Mouse (Mus musculus) regulatory T cell (primary cell): ENCODE measurements around the gene Cpvl.

Experiments
- in situ Hi-C: fragments of 300-600 bp; cut with MboI, MseI; formaldehyde crosslinking; loops from one replicate; pipeline ENCODE4 v1.15.1; 2025; ENCODE audit warnings: high pct_unique_total_duplicates

The Cpvl gene

GRCm38 (mm10) chr6:53978571-53978970 lies at the start of gene Cpvl:
Cpvl (minus strand) TSS chr6:53978671.
- in situ Hi-C loops = no loop called here

- in situ Hi-C loops = no loop called here
Measured at GRCm38 (mm10) chr6:54023846-54024245, 45.4 kb upstream of the Cpvl start.

- in situ Hi-C loops = no loop called here
Measured at GRCm38 (mm10) chr6:54021123-54021789, 42.8 kb upstream of the Cpvl start.

- in situ Hi-C loops = no loop called here
Measured at GRCm38 (mm10) chr6:54018861-54019260, 40.4 kb upstream of the Cpvl start.

GRCm38 (mm10) chr6:54018038-54018437 lies 39.6 kb upstream of the Cpvl start:
- in situ Hi-C loops = no loop called here

GRCm38 (mm10) chr6:54012163-54012562 lies 33.7 kb upstream of the Cpvl start:
- in situ Hi-C loops = no loop called here

GRCm38 (mm10) chr6:54010362-54010761 lies 31.9 kb upstream of the Cpvl start:
- in situ Hi-C loops = no loop called here

GRCm38 (mm10) chr6:54009293-54009692 lies 30.8 kb upstream of the Cpvl start:
- in situ Hi-C loops = no loop called here

- in situ Hi-C loops = no loop called here
Measured at GRCm38 (mm10) chr6:54008448-54009120, 30.1 kb upstream of the Cpvl start.

GRCm38 (mm10) chr6:54005302-54005701 lies 26.8 kb upstream of the Cpvl start:
- in situ Hi-C loops = no loop called here

- in situ Hi-C loops = no loop called here
Measured at GRCm38 (mm10) chr6:53996226-53996955, 17.9 kb upstream of the Cpvl start.

GRCm38 (mm10) chr6:53995519-53995918 lies 17.0 kb upstream of the Cpvl start:
- in situ Hi-C loops = no loop called here

GRCm38 (mm10) chr6:53992386-53992785 lies 13.9 kb upstream of the Cpvl start:
- in situ Hi-C loops = no loop called here

- in situ Hi-C loops = no loop called here
Measured at GRCm38 (mm10) chr6:53987235-53987634, 8.8 kb upstream of the Cpvl start.

GRCm38 (mm10) chr6:53986273-53986985 lies 8.0 kb upstream of the Cpvl start:
- in situ Hi-C loops = no loop called here

GRCm38 (mm10) chr6:53983820-53984219 lies 5.3 kb upstream of the Cpvl start:
- in situ Hi-C loops = no loop called here

GRCm38 (mm10) chr6:53982612-53983011 lies 4.1 kb upstream of the Cpvl start:
- in situ Hi-C loops = no loop called here

- in situ Hi-C loops = no loop called here
Measured at GRCm38 (mm10) chr6:53982047-53982600, 3.7 kb upstream of the Cpvl start.

GRCm38 (mm10) chr6:53980817-53981480 lies 2.5 kb upstream of the Cpvl start:
- in situ Hi-C loops = no loop called here

- in situ Hi-C loops = no loop called here
Measured at GRCm38 (mm10) chr6:53974040-53974439, 4.4 kb downstream of the Cpvl start.

- in situ Hi-C loops = no loop called here
Measured at GRCm38 (mm10) chr6:53973468-53973867, 5.0 kb downstream of the Cpvl start.
